Mouse (Mus musculus) adrenal gland, postnatal 25 days (tissue): Measurements from ENCODE around the gene Tmem54. TPM values are rescaled to one million over a fixed set of nuclear protein-coding genes. Genes with fewer than 3 reads are reported as not detected.

Experiments used
- DNase-seq: peaks from one replicate; pipeline ENCODE4 v3.0.0; 2021; ENCODE audit warnings: mixed read lengths
- total RNA-seq: library from RNA; stranded (reverse); gene quantifications from 2 replicates; pipeline ENCODE4 v1.2.3, GENCODE M21; 2021

Tmem54 gene
- total RNA-seq, 1 experiment from 2014 or later, result not detected

DNA sequence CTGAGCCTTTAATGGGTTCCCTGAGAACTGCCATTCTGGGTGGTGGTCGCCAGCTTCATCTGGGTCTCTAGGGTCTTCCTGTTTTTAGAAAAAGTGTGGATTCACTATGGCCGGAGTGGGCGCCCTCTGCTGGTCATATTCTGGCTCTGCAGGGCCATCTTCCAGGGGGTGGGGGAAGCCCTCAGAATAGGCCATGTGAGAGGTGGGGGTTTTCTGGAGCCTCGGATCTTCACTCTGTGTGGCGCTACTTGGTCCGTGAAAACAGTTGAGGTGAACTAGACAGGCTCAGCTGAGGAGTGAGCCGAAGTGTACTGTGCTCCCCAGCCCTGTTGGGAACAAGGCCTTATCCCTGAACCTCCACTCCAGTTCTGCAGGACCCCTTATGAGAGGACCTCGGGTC is 24.8 kb downstream of the Tmem54 start:
- peak; percentile 43 for DNase-seq

- DNase-seq, result no peak
Measured at GRCm38 (mm10) chr4:129130755-129131303, 25.5 kb downstream of the Tmem54 start.

GRCm38 (mm10) chr4:129134799-129135585 is 29.6 kb downstream of the Tmem54 start:
- peak; percentile 77 for DNase-seq

DNA sequence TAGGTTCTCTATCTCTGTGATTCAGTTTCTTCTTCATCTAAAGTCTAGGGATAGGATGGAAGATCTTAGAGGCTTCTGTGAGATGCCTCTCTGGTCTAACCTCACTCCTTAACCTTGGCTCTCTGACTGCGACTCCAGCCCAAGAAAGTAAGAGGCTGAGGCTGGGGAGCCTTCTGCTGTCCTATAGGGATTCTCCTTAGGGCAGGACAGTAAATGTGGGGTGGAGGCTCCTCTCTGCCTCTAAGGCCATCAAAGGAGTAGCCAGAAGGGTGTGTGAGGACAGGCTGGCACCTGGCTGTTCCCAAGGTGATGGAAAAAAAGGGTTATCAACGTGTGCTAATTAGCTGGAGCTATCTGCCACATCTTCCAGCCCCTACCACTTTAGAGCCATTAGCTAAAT is 30.3 kb downstream of the Tmem54 start:
- no peak for DNase-seq

DNA sequence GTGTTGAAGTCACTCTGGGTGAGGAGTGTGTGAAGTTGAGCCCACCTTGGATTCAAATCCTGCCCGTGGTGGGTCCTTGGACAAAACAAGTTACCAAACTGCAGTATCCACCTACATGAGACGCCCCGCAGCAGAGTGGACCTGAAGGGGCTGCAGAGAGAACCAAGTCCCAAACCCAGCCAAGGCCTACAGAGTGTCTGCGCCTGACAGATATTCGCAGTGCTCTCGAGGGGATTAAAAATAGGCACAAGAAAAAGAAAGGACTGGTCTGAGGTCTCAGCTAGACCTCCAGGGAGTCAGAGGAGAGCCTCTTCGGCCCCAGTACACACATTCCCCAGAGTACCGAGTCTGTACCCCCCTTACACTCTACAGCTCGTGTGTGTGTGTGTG is 30.8 kb downstream of the Tmem54 start:
- DNase-seq, result no peak

DNA sequence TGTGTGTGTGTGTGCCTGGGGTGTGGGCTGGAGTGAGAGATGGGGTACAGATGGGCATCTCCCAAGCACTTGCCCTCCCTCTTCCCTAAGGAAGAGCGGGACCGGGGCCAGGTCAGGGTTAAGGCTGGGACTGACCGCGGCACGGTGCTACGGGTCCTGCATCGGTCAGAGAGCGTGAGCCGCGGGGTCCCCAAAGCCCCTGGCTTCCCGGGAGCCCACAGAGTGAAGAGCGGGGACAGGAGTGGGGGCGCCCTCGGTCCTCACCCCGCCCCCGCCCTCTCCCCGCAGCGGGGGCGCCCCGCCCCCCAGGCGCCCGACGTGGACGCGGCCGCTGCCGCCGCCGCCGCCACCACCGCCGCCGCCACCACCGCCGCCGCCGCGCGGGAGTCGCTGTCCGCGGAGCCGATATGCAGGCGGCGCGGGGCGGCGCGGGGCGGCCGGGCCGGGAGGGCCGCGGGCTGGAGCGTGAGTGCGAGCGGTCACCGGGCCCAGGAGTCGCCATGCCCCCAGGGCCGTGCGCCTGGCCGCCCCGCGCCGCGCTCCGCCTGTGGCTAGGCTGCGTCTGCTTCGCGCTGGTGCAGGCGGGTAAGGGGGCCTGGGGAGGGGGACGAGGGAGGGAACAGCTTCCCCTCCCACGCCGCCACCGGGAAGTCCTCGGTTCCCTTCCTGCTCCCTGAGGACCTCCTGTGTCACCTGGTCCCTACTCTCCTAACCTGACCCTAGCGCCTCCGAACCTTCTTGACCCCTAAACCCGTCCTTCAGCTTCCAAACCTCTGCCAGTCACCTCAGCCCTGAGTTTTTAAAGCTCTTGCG is 31.4 kb downstream of the Tmem54 start, which contains the start of gene Fndc5:
Fndc5 (plus strand) TSS at position 421 of the 813 bp plus-strand sequence.
- peak; percentile 44 for DNase-seq

DNA sequence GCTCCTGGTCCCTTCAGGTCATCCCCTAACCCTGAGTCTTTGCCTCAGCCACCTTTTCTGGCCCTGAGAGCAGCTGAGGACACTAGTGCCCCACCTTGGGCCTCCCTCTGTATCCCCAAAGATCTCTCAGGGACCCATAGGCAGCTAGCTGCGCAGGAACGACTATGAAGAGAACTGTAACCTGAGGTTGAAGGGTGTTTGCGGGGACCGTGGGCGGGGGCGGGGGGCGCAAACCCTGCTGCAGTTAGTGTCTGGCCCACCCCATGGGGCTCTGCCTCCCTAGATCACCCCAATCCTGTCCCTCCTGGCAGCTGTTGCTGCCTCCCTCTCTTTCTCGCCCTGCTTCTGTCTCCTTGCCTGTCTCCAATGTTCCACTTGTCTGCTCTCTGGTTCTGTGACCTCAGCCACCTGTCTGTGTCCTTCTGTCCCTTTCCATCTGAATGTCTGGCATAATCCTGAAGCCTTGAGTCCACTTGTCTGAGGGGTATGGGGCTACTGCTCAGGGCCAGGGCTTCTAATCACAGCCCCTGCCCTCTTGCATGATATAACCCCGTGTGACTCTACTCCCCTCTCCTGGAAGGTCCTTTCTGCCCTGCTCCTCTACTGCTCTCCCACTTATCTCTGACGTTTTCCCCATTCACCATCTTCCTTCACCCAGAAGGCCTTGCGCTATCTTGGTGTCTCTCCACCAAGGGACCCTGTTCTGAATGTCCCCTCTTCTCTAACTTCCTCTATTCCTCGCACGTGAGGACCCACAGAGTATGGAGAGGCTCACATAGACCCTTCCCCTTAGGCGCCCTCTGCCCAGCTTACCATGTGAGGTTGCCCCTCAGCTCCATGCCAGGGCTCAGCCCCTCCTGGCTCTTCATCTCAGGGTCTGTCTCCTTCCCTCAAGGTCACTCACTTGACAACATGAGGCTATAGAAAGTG is 32.3 kb downstream of the Tmem54 start:
- DNase-seq, result no peak

- no peak for DNase-seq
Measured at GRCm38 (mm10) chr4:129139642-129140041, 34.3 kb downstream of the Tmem54 start.

- DNase-seq, result no peak
Measured at GRCm38 (mm10) chr4:129140808-129141207, 35.5 kb downstream of the Tmem54 start.

- DNase-seq, result no peak
Measured at GRCm38 (mm10) chr4:129141560-129142438, 36.5 kb downstream of the Tmem54 start.

GRCm38 (mm10) chr4:129142439-129143045 is 37.2 kb downstream of the Tmem54 start:
- no peak for DNase-seq

GRCm38 (mm10) chr4:129143509-129143908 is 38.2 kb downstream of the Tmem54 start:
- no peak for DNase-seq

DNA sequence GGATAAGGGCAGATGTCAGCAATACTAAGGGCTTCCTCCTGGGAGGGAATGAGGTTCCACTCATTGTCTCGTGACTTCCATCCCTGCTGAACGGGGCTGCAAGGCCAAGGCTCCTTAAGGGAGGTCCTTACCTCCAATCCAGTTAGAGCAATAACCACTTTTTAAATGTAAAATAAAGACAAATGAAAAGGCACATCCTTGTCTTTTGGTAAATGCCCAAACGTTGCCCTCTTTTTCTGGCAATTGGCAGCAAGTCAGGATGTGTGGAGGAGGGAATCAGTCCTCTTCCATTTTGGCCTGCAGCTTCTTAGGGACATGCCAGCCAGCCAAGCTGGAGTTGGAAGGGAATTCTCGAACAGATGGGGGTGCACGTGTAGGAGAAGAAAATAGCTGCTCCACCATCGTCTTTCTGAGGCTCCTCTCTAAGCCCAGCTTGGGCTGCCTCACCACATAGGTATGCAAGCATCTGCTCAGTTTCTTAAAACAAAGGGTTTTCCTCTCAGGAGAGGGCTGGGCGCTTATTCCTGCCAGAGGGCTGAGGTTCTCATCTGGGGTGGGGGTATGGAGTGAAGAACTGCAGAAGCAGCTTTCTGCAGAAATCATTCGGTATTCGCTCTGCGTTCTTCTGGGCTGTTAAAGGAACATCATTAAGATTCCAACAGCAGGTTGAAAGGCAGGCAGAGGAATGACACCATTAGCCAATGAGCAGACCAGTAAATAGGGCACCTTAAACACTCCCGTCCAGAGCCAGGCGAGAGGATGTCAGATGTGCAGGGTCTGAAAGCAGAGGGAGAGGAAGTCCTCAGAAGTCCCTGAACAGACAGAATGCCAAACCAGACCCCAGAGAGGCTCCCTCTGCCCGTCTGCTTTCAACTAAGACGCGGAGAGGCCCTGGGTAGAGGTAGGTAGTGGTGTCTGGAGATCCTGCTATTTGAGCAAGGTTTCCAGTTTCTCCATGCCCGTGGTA is 39.3 kb downstream of the Tmem54 start:
- DNase-seq, result no peak

DNA sequence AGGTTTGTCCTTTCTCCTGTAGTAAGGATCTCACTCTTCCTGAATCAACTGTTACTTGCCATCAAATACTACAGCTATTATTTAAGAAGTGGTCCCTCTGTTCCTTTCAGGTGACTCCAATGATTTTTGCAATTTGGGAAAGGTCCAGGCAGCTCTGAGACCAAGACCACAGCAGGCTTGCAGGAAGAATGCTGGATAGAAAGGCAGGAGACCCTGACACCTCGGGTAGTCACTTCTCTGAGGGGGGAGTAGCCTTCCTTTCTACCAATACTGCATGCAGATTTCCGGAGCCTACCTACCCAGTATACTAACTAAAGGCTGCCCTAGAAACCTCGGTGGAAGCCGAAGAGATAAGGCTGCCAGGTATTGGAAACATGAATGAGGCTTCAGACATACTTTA is 40.1 kb downstream of the Tmem54 start:
- no peak for DNase-seq

DNA sequence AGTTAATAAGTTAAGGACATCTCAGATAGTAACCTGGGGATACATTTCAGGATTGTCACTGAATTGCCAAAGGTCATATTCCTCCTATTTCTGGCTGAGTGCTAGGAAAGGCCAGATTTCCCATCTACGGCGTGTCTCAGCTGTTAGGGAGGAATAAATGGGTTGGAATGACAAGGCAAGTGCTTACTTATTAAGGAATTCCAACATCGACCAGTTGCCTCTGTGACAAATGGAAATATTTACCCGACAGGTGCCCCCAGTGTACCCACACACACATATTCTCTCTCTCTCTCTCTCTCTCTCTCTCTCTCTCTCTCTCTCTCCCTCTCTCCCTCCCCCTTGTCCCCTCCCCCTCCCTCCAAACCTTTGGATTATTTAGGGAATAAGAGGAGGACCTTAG is 40.6 kb downstream of the Tmem54 start:
- DNase-seq, result no peak

DNA sequence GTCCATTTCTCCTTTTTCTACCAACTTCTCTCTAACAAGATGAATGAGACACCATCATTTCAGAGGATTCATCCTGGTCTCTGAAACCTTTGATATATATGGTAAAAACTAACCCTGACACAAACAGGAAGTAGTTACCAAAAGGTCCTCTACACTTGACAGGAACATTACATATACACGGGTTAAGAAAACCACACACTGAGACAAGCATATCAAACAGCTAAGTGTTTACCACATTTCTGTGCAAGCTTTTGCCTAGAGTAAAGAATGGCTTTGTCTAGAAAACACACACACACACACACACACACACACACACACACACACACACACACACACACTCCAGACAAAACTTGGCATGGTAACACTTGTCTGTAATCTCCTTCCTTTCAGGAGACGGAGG is 41.0 kb downstream of the Tmem54 start:
- DNase-seq, result no peak

DNA sequence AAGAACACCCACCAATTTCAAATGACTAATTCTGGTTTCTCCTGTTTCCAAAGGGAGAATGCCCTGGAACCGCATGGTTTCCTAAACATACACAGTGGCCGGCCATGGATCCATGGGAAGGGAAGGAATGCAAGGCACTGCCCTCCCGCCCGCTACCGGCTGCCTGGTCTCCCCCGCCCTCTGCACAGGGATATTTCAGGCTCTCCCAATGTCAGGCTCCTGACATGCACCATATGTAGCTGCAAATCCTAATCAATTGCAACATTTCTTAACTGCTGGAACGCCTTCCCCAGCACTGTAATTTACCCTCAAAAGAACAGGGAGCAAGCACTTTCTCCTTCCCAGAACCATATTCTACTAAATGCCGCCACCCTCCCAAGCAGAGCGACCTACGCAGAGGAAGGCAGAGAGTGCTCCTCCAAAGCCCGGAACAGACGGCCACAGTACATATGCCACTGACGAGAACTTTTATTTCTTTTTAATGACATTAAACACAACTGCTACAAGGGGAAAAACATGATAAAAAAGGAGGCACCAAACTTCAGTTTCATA is 42.3 kb downstream of the Tmem54 start:
- no peak for DNase-seq

GRCm38 (mm10) chr4:129149321-129149720 is 44.0 kb downstream of the Tmem54 start:
- no peak for DNase-seq

GRCm38 (mm10) chr4:129151276-129151811 is 46.0 kb downstream of the Tmem54 start:
- DNase-seq, result no peak
